Mouse (Mus musculus): ENCODE data around the gene Rasl11b. TPM values are rescaled to one million over a fixed set of nuclear protein-coding genes. Genes with fewer than 3 reads are reported as not detected.

Rasl11b gene
- total RNA-seq (2015) (2.0 and 2.1 TPM in 2 replicates), total RNA-seq (2017) (0.98 and 1.0 TPM in 2 replicates)

- peak; percentile 96 for ATAC-seq (ENCODE audit: poor library complexity, severe bottlenecking)
Measured at GRCm38 (mm10) chr5:74194841-74195613, at the start of gene Rasl11b. Gene Rasl11b, plus strand, starts transcription at chr5:74195286.

- no peak for ATAC-seq (ENCODE audit: poor library complexity, severe bottlenecking)
Measured at GRCm38 (mm10) chr5:74147631-74148030, 47.5 kb upstream of the Rasl11b start.

- ATAC-seq (ENCODE audit: poor library complexity, severe bottlenecking) = no peak
Measured at GRCm38 (mm10) chr5:74149975-74150374, 45.1 kb upstream of the Rasl11b start.

DNA sequence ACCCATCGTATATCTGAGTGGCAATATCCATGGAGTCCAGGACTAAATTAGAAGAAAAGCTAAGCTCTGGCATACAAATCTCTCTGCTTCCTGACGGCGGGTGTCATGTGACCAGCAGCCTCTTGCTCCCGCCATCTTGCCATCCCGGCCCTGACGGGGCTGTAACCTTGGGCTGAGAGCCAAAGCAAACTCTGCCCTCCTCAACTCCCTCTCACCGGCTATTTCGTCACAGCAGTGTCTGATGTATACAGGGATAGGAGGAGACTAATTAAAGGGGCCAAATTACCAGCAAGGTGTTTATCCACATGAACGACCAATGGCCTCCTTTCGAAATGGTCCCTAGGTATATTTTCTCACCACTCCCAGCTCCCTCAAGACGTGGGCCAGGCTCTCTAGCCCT lies 43.3 kb upstream of the Rasl11b start:
- no peak for ATAC-seq (ENCODE audit: poor library complexity, severe bottlenecking)

DNA sequence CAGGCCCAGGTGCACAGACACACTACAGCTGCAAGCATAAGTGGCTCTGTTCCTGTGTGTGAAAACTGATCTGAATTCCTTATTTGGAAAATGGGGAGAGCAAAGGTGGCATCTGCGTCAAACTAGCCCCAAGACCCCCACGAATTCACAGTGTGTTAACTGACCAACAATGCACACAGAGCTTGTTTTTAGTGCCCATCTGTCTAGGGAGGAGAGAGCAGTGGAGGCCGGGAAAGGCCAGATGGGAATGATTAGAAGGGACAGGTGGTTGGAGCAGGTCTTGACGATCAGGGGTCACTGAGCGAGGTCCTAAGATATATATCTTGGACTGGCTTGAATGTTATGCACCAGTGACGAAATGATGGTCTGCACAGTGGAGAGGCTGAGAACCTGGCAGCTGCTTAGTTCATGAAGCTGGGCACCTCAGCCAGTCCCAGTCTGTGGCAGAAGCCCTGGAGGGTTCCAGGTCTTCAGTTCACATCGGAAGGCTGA lies 39.2 kb upstream of the Rasl11b start:
- ATAC-seq (ENCODE audit: poor library complexity, severe bottlenecking) = no peak

GRCm38 (mm10) chr5:74158929-74159632 lies 36.0 kb upstream of the Rasl11b start:
- ATAC-seq (ENCODE audit: poor library complexity, severe bottlenecking) = no peak

DNA sequence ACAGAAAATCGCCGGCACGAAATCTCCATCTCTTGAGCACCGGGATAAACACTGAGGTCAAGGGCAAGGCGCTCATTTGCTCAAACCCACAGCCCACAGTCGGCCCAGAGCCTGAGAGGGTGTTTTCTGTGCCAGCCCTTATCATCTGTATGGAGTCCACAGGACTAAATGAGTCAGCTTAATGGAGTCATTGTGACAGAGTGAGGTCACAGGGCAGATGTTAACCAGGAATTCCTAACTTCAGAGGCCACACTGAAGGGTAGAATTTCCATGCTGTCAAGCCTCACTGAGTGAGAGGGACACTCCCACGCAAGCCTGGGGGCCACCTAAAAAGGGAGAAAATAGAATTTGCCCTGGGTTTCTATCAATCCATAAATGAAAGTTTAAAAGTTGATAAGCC lies 35.2 kb upstream of the Rasl11b start:
- ATAC-seq (ENCODE audit: poor library complexity, severe bottlenecking) = no peak

DNA sequence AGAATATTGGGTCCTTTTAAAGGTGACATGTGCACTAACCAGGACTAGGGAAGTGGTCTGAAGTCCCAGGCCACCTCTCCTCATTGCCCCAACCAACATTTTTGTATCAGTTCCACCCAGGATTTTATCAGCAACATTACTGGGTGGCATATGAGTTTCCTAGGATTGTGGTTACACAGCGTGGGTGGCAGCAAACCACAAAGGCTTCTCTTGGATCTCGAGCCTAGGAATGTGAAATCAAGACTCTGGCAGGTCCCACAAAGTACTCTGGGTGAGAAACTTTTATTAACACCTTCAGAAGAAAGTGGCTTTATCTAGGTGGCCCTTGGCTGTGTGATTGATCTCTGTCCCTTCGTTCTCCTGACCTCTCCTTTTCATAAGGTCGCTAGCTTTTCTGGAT lies 34.7 kb upstream of the Rasl11b start:
- ATAC-seq (ENCODE audit: poor library complexity, severe bottlenecking) = no peak

DNA sequence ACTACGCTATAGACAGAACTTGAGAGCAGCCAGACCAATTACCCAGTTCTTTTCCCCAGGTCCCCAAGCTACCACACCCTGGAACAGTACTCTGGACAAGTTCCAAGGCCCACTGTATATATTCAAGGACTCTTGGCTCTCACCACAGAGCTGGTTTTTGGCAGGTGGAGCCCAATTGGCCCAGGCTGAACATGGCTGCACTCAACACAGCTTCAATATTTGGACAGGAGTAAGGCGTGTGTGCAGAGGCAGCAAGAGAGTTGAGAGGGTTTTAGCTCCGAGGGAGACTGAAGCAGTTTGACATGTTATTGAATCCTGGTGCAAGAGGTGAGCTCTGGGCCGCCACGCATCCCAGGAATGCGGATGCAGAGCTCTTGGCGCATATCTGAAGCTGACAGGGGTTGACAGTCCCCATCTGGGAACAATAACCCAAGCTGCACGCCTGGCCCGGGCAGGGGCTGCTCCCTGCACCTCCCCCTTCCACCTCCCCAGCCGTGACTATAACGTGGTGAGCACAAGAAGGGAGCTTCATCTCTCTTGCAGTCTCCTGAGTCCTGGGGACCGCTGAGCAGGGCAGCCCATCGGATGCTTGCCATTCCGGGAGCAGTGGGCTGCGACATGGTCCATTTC lies 33.7 kb upstream of the Rasl11b start:
- ATAC-seq (ENCODE audit: poor library complexity, severe bottlenecking) = no peak

DNA sequence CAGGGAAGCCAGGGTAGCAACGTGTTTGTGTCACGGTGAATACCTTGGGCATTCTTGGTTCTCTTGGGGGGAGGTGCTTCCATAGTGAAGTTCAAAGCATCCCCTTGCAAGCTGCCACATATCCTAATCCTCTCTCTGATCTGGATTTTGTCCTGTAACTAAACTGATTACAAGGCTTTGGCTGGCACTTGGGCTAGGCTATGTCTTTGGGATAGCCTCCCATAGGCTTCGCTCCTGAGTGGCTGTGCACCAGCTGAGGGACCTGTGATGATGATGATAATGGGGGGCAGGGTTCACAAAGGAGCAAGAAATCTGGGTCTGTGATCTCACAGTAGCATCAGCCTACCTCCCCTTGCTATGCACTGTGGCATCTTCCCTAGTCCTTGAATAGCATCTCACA lies 33.1 kb upstream of the Rasl11b start:
- ATAC-seq (ENCODE audit: poor library complexity, severe bottlenecking) = no peak

- ATAC-seq (ENCODE audit: poor library complexity, severe bottlenecking) = no peak
Measured at GRCm38 (mm10) chr5:74163141-74163540, 31.9 kb upstream of the Rasl11b start.

- peak; percentile 68 for ATAC-seq (ENCODE audit: poor library complexity, severe bottlenecking)
Measured at GRCm38 (mm10) chr5:74164547-74164946, 30.5 kb upstream of the Rasl11b start.

- peak; percentile 59 for ATAC-seq (ENCODE audit: poor library complexity, severe bottlenecking)
Measured at GRCm38 (mm10) chr5:74166642-74167041, 28.4 kb upstream of the Rasl11b start.

- ATAC-seq (ENCODE audit: poor library complexity, severe bottlenecking) = no peak
Measured at GRCm38 (mm10) chr5:74168085-74168484, 27.0 kb upstream of the Rasl11b start.

DNA sequence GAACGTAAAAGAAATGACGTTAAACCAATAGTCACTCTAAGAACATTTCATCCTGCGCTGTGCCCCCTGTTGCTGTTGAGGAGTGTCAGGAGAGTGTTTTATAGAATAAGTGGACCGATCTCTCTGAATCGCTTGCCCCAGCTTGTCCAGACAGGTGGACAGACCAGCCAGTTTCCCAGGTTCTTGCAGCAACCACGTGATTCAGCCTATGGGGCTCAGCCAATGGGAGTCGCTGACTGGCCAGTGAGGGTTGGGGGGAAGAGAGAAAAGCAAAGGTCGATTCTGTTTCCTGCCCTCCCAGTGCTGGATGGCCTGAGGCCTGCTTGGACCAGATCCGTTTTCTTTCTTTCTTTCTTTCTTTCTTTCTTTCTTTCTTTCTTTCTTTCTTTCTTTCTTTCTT lies 23.3 kb upstream of the Rasl11b start:
- ATAC-seq (ENCODE audit: poor library complexity, severe bottlenecking) = no peak

- no peak for ATAC-seq (ENCODE audit: poor library complexity, severe bottlenecking)
Measured at GRCm38 (mm10) chr5:74172208-74172607, 22.9 kb upstream of the Rasl11b start.

DNA sequence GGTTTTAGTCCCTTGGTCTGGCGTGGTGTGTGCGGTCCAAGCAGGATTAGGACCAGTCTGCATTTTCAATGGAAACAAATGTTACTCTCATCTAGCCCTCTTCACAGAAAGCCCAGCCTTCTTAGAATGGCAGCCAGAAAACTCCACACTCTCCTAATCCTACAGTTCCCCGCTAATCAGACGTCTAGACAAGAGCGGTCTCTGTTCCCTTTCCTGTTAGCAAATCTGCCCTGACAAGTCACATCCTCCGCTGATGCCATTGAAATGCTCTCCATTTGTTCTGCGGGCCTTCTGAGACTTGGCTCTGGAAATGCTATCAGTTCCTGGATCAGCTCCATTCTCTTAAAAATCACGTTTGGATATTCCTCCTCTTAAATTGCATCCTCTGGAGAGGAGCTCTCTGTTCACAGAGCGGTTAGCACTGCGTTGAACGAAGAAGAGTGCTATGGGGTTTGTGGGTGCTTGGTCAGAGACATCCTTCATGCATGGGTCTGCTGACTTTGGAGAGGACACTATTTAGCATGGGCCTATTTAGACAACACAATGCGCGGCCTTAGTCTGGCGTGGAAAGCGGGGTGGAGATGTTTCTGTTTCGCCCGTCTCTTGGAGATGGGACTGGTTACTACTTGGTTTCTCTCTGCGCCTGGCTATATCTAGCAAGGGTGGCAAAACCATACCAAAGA lies 21.8 kb upstream of the Rasl11b start:
- ATAC-seq (ENCODE audit: poor library complexity, severe bottlenecking) = no peak

- no peak for ATAC-seq (ENCODE audit: poor library complexity, severe bottlenecking)
Measured at GRCm38 (mm10) chr5:74175526-74176270, 19.4 kb upstream of the Rasl11b start.

DNA sequence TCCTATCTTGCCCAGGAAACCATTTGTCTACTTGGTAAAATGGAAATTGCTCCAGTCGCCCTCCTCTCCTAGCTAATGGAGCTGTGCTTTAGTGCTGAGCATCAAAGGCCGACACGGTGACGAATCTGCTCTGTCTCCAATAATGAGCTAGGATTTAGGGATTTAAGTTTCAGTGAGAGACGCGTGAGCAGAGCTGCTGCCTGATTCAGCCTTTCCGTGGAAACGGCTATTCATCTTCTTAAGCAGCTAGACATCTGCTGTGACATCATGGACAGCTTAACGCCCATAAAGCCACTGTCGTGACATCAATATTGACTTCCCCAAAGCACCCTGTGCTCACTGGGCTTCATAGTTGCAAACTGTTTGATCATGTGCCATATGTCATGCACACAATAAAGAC lies 14.9 kb upstream of the Rasl11b start:
- ATAC-seq (ENCODE audit: poor library complexity, severe bottlenecking) = no peak

- peak; percentile 70 for ATAC-seq (ENCODE audit: poor library complexity, severe bottlenecking)
Measured at GRCm38 (mm10) chr5:74183118-74183517, 12.0 kb upstream of the Rasl11b start.
